Mouse (Mus musculus): ENCODE results near the gene Arhgef12. TPM values are rescaled to one million over a fixed set of nuclear protein-coding genes. Genes with fewer than 3 reads are reported as not detected.
A peak's percentile ranks its signal among the peaks of the same experiment; 100 is the strongest.

The Arhgef12 gene
- polyA plus RNA-seq, 1 experiment from 2014 or later = 20.5 TPM

GRCm38 (mm10) chr9:43094828-43095227 is 12.2 kb downstream of the Arhgef12 start:
- peaks cover 10 to 24% of the 10 kb centered on the region in 2 experiments for H3K4me1 ChIP-seq (ENCODE audit: control insufficient read depth in 2 of 2, insufficient read depth in 2 of 2, low read length in 2 of 2)
- no peak overlapping the region for H3K27ac ChIP-seq (replicated peaks in 1 of 2; ENCODE audit: control insufficient read depth in 1 of 2, insufficient read depth in 1 of 2, low read depth in 2 of 2, low read length in 2 of 2)
- H3K4me2 ChIP-seq (ENCODE audit: low read length) = no peak overlapping the region
- H3K4me3 ChIP-seq (ENCODE audit: control insufficient read depth in 1 of 2, insufficient read depth in 1 of 2, low read depth in 1 of 2, low read length in 2 of 2) = no peak overlapping the region
- 77% methylated on average over 4 of the region's 4 CpGs for WGBS
- no peaks in the 10 kb centered on the region for H3K9me3 ChIP-seq (ENCODE audit: control insufficient read depth, low read length)
- H3K27me3 ChIP-seq (ENCODE audit: control insufficient read depth, insufficient read depth, low read length) = no peaks in the 10 kb centered on the region
- no peaks in the 10 kb centered on the region for H3K36me3 ChIP-seq (ENCODE audit: control insufficient read depth, insufficient read depth, low read length)
- H3K9ac ChIP-seq (ENCODE audit: low read length) = no peak overlapping the region
- no peak for ATAC-seq (ENCODE audit: insufficient number of reproducible peaks, insufficient read depth, low FRiP score, low read depth)

- Histone ChIP-seq H3K27me3 (ENCODE audit: control insufficient read depth, insufficient read depth, low read length) (no peaks in the 10 kb centered on the region), H3K4me1 (ENCODE audit: control insufficient read depth in 2 of 2, insufficient read depth in 2 of 2, low read length in 2 of 2) (peaks cover 9 to 21% of the 10 kb centered on the region in 2 experiments), H3K27ac (replicated peaks in 1 of 2; ENCODE audit: control insufficient read depth in 1 of 2, insufficient read depth in 1 of 2, low read depth in 2 of 2, low read length in 2 of 2) (0 out of 4 replicates have a peak overlapping the region, but pooled peaks of 1 of the 2 experiments have one; percentile 28), H3K9me3 (ENCODE audit: control insufficient read depth, low read length) (no peaks in the 10 kb centered on the region), H3K9ac (ENCODE audit: low read length) (no peak overlapping the region), H3K4me2 (ENCODE audit: low read length) (no peak overlapping the region), H3K36me3 (ENCODE audit: control insufficient read depth, insufficient read depth, low read length) (no peaks in the 10 kb centered on the region), H3K4me3 (ENCODE audit: control insufficient read depth in 1 of 2, insufficient read depth in 1 of 2, low read depth in 1 of 2, low read length in 2 of 2) (no peak overlapping the region)
- 59% methylated on average over 3 of the region's 3 CpGs for WGBS
- ATAC-seq (ENCODE audit: insufficient number of reproducible peaks, insufficient read depth, low FRiP score, low read depth) = no peak
Measured at GRCm38 (mm10) chr9:43093803-43094202, 13.2 kb downstream of the Arhgef12 start.

GRCm38 (mm10) chr9:43085686-43086285 is 21.3 kb downstream of the Arhgef12 start:
- Histone ChIP-seq H3K9me3 (ENCODE audit: control insufficient read depth, low read length) (no peaks in the 10 kb centered on the region), H3K4me1 (ENCODE audit: control insufficient read depth in 2 of 2, insufficient read depth in 2 of 2, low read length in 2 of 2) (peaks cover 6 to 48% of the 10 kb centered on the region in 2 experiments), H3K4me3 (ENCODE audit: control insufficient read depth in 1 of 2, insufficient read depth in 1 of 2, low read depth in 1 of 2, low read length in 2 of 2) (no peak overlapping the region), H3K36me3 (ENCODE audit: control insufficient read depth, insufficient read depth, low read length) (no peaks in the 10 kb centered on the region), H3K9ac (ENCODE audit: low read length) (no peak overlapping the region), H3K27ac (replicated peaks in 1 of 2; ENCODE audit: control insufficient read depth in 1 of 2, insufficient read depth in 1 of 2, low read depth in 2 of 2, low read length in 2 of 2) (peak overlapping the region; percentile 22 to 49; a peak in 2 of 4 replicates), H3K4me2 (ENCODE audit: low read length) (no peak overlapping the region), H3K27me3 (ENCODE audit: control insufficient read depth, insufficient read depth, low read length) (no peaks in the 10 kb centered on the region)
- 63% methylated on average over 1 of the region's 1 CpGs for WGBS
- ATAC-seq (ENCODE audit: insufficient number of reproducible peaks, insufficient read depth, low FRiP score, low read depth) = no peak

DNA sequence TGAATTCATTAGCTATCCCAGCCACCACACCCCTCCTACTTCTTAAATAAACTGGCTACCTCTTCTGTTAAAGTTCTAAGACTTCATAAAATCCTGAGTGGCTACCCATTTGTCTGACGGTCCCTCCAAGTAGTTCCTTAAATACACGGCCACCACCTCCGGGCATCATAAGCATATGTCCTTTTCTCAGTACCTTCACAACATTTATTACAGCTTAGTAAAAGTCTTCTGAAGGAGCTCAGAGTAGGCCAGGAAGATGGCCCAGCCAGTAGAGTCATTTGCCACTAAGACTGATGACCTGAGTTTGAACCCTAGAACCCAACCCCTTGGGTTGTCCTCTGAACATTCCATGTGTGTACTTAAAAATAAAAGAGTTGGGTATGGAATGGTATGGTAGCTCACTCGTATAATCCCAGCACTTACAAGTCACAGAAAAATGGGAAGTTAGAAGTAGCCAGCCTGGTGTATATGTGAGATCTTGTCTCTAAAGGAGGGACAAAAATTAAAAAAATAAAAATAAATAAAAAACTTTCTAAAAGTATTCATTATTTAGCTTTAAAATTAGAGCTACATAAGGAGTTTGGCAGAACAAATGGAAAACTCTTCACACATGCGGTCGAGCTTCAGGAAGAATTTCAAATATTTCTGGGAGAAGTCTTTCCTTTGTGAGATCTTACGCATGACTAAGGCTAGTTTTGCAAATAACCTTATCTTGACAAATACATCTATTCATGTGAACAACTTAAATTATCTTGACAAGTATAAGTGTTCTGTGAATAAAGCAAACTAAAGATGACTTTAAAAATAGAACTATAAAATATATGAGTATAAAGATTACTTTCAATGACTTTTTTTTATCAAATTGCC is 22.3 kb downstream of the Arhgef12 start:
- no peaks in the 10 kb centered on the region for H3K9me3 ChIP-seq (ENCODE audit: control insufficient read depth, low read length)
- no peak overlapping the region for H3K4me3 ChIP-seq (ENCODE audit: control insufficient read depth in 1 of 2, insufficient read depth in 1 of 2, low read depth in 1 of 2, low read length in 2 of 2)
- H3K36me3 ChIP-seq (ENCODE audit: control insufficient read depth, insufficient read depth, low read length) = no peaks in the 10 kb centered on the region
- H3K27me3 ChIP-seq (ENCODE audit: control insufficient read depth, insufficient read depth, low read length) = no peaks in the 10 kb centered on the region
- no peak overlapping the region for H3K9ac ChIP-seq (ENCODE audit: low read length)
- no peak for ATAC-seq (ENCODE audit: insufficient number of reproducible peaks, insufficient read depth, low FRiP score, low read depth)
- peaks cover 6 to 55% of the 10 kb centered on the region in 2 experiments for H3K4me1 ChIP-seq (ENCODE audit: control insufficient read depth in 2 of 2, insufficient read depth in 2 of 2, low read length in 2 of 2)
- no peak overlapping the region for H3K4me2 ChIP-seq (ENCODE audit: low read length)
- 52% methylated on average over 7 of the region's 7 CpGs for WGBS
- H3K27ac ChIP-seq (replicated peaks in 1 of 2; ENCODE audit: control insufficient read depth in 1 of 2, insufficient read depth in 1 of 2, low read depth in 2 of 2, low read length in 2 of 2) = no peak overlapping the region; a peak in 1 of 4 replicates

GRCm38 (mm10) chr9:43083441-43084055 is 23.5 kb downstream of the Arhgef12 start:
- H3K9ac ChIP-seq (ENCODE audit: low read length) = no peak overlapping the region
- no peaks in the 10 kb centered on the region for H3K27me3 ChIP-seq (ENCODE audit: control insufficient read depth, insufficient read depth, low read length)
- ATAC-seq (ENCODE audit: insufficient number of reproducible peaks, insufficient read depth, low FRiP score, low read depth) = no peak
- peaks cover 6 to 54% of the 10 kb centered on the region in 2 experiments for H3K4me1 ChIP-seq (ENCODE audit: control insufficient read depth in 2 of 2, insufficient read depth in 2 of 2, low read length in 2 of 2)
- WGBS = 63% methylated on average over 7 of the region's 7 CpGs
- H3K4me3 ChIP-seq (ENCODE audit: control insufficient read depth in 1 of 2, insufficient read depth in 1 of 2, low read depth in 1 of 2, low read length in 2 of 2) = no peak overlapping the region
- H3K9me3 ChIP-seq (ENCODE audit: control insufficient read depth, low read length) = no peaks in the 10 kb centered on the region
- no peak overlapping the region for H3K4me2 ChIP-seq (ENCODE audit: low read length)
- H3K27ac ChIP-seq (replicated peaks in 1 of 2; ENCODE audit: control insufficient read depth in 1 of 2, insufficient read depth in 1 of 2, low read depth in 2 of 2, low read length in 2 of 2) = no peak overlapping the region
- no peaks in the 10 kb centered on the region for H3K36me3 ChIP-seq (ENCODE audit: control insufficient read depth, insufficient read depth, low read length)

DNA sequence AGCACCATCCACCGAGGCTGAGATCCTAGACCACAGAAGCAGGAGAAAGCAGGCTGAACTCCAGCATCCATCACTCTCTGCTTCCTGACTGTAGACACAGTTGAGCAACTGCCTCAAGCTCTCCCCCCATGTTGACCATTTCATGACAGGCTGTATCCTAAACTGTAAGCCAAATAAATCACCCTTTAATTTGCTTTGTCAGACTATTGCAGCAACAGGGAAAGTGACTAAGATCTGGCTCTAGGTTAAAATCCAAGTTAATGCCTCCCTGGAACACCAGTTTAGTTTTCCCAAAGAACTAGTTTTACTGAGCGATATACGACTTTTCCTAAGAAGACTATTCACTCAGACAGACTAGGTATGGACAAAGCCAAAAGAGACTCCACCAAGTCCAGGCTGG is 28.3 kb downstream of the Arhgef12 start:
- Histone ChIP-seq H3K9ac (ENCODE audit: low read length) (no peak overlapping the region), H3K36me3 (ENCODE audit: control insufficient read depth, insufficient read depth, low read length) (no peaks in the 10 kb centered on the region), H3K4me3 (ENCODE audit: control insufficient read depth in 1 of 2, insufficient read depth in 1 of 2, low read depth in 1 of 2, low read length in 2 of 2) (no peak overlapping the region), H3K9me3 (ENCODE audit: control insufficient read depth, low read length) (no peaks in the 10 kb centered on the region), H3K27me3 (ENCODE audit: control insufficient read depth, insufficient read depth, low read length) (no peaks in the 10 kb centered on the region), H3K4me2 (ENCODE audit: low read length) (no peak overlapping the region), H3K27ac (replicated peaks in 1 of 2; ENCODE audit: control insufficient read depth in 1 of 2, insufficient read depth in 1 of 2, low read depth in 2 of 2, low read length in 2 of 2) (no peak overlapping the region), H3K4me1 (ENCODE audit: control insufficient read depth in 2 of 2, insufficient read depth in 2 of 2, low read length in 2 of 2) (peaks cover 0 to 31% of the 10 kb centered on the region in 2 experiments; a peak in 3 of 4 replicates)
- ATAC-seq (ENCODE audit: insufficient number of reproducible peaks, insufficient read depth, low FRiP score, low read depth) = no peak
- 88% methylated on average over 3 of the region's 3 CpGs for WGBS

DNA sequence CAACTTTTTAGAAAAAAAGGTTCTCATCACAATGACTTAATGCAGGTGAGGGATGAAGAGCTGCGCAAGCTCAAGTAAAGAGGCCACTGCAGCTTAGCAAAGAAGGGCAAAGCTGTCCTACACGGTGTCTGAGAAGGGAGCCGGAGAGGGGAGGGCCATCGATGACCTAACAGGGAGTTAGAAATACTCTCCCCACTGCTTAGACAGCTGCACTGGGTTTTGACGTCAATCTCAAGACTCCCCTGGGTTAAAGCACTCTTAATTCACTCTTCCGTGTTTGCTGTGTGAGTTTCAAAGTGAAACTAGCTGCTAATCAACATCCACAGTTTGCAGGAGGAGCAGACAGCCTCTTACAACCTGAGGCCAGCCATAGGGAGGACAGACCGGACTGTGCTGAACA is 30.9 kb downstream of the Arhgef12 start:
- H3K27me3 ChIP-seq (ENCODE audit: control insufficient read depth, insufficient read depth, low read length) = no peaks in the 10 kb centered on the region
- no peaks in the 10 kb centered on the region for H3K9me3 ChIP-seq (ENCODE audit: control insufficient read depth, low read length)
- no peak overlapping the region for H3K4me2 ChIP-seq (ENCODE audit: low read length)
- H3K4me1 ChIP-seq (ENCODE audit: control insufficient read depth in 2 of 2, insufficient read depth in 2 of 2, low read length in 2 of 2) = peaks cover 0 to 24% of the 10 kb centered on the region in 2 experiments; a peak in 3 of 4 replicates
- ATAC-seq (ENCODE audit: insufficient number of reproducible peaks, insufficient read depth, low FRiP score, low read depth) = no peak
- no peak overlapping the region for H3K27ac ChIP-seq (replicated peaks in 1 of 2; ENCODE audit: control insufficient read depth in 1 of 2, insufficient read depth in 1 of 2, low read depth in 2 of 2, low read length in 2 of 2)
- WGBS = 66% methylated on average over 7 of the region's 7 CpGs
- no peak overlapping the region for H3K9ac ChIP-seq (ENCODE audit: low read length)
- no peak overlapping the region for H3K4me3 ChIP-seq (ENCODE audit: control insufficient read depth in 1 of 2, insufficient read depth in 1 of 2, low read depth in 1 of 2, low read length in 2 of 2)
- no peaks in the 10 kb centered on the region for H3K36me3 ChIP-seq (ENCODE audit: control insufficient read depth, insufficient read depth, low read length)
